Mouse (Mus musculus) embryonic fibroblast, embryonic 13.5 days (primary cell): ENCODE results near the gene Tasp1.

Source experiments
- CTCF ChIP-seq: IDR thresholded peaks from 2 replicates; pipeline ENCODE4 v1.5.1; 2011; ENCODE audit warnings: mild to moderate bottlenecking, control low read depth, low read length, moderate library complexity, borderline replicate concordance; ENCODE audit not compliant: insufficient read depth
- POLR2A ChIP-seq: IDR thresholded peaks from 2 replicates; pipeline ENCODE4 v1.6.1; 2011; ENCODE audit warnings: low read depth, mild to moderate bottlenecking, control low read depth, low read length, moderate library complexity

DNA sequence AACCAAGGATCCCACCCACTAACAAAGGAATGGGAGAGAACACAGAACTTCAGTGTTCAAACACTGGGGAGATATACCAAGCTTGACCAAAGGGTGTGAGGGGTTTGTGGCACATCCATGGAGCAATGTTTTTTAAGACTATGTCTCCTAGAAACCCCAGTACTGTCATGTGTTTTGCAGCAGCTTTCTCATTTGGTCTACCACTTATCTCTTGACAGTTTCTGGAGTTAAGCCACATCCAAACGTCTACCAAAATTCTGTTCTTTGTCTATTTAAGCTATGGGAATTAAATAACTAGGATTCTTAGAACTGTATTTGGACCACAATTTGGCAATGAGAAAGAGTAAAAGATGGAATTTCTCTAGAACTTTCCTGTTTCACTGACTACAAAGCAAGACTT, 282.1 kb downstream of the Tasp1 start:
- TF ChIP-seq CTCF = no peak
- TF ChIP-seq POLR2A = no peak
